Mouse (Mus musculus) B cell, adult 2 months (primary cell): ENCODE data around the gene Kbtbd6.

Experiments
- DNase-seq, 2 experiments: peaks; one replicate each; pipeline ENCODE4 v3.0.0; 2022

The Kbtbd6 gene

GRCm38 (mm10) chr14:79481339-79482151 is 29.9 kb downstream of the Kbtbd6 start, which contains the start of gene Wbp4:
Wbp4 (minus strand) TSS chr14:79481520.
- peak; percentile 95 to 97 for DNase-seq

- peak in 1 of 2 experiments; percentile 15 for DNase-seq
Observed at GRCm38 (mm10) chr14:79482251-79482661, 30.6 kb downstream of the Kbtbd6 start.

- DNase-seq, result no peak
Observed at GRCm38 (mm10) chr14:79482747-79483355, 31.2 kb downstream of the Kbtbd6 start.

- no peak for DNase-seq
Observed at GRCm38 (mm10) chr14:79483611-79484120, 32.0 kb downstream of the Kbtbd6 start.

GRCm38 (mm10) chr14:79486617-79486992 is 35.0 kb downstream of the Kbtbd6 start:
- no peak for DNase-seq

GRCm38 (mm10) chr14:79486993-79487731 is 35.5 kb downstream of the Kbtbd6 start:
- peak in 1 of 2 experiments; percentile 32 for DNase-seq

GRCm38 (mm10) chr14:79488531-79488930 is 36.9 kb downstream of the Kbtbd6 start:
- DNase-seq, result no peak

- DNase-seq, result no peak
Observed at GRCm38 (mm10) chr14:79489150-79489549, 37.5 kb downstream of the Kbtbd6 start.

- no peak for DNase-seq
Observed at GRCm38 (mm10) chr14:79490246-79490645, 38.6 kb downstream of the Kbtbd6 start.

GRCm38 (mm10) chr14:79494349-79494748 is 42.7 kb downstream of the Kbtbd6 start:
- DNase-seq, result no peak

GRCm38 (mm10) chr14:79499326-79499725 is 47.7 kb downstream of the Kbtbd6 start:
- no peak for DNase-seq

- DNase-seq, result no peak
Observed at GRCm38 (mm10) chr14:79500756-79501155, 49.1 kb downstream of the Kbtbd6 start.

- DNase-seq, result no peak
Observed at GRCm38 (mm10) chr14:79503371-79504075, 51.9 kb downstream of the Kbtbd6 start.
